Mouse (Mus musculus) mesoderm, embryonic 11.5 days (tissue): Measurements from ENCODE around the gene Mgll.
A peak's percentile ranks its signal among the peaks of the same experiment; 100 is the strongest.

Source experiments
- DNase-seq: peaks from one replicate; pipeline ENCODE4 v3.0.0-alpha.2; 2012; ENCODE audit warnings: low read depth, low spot score

Mgll gene

DNA sequence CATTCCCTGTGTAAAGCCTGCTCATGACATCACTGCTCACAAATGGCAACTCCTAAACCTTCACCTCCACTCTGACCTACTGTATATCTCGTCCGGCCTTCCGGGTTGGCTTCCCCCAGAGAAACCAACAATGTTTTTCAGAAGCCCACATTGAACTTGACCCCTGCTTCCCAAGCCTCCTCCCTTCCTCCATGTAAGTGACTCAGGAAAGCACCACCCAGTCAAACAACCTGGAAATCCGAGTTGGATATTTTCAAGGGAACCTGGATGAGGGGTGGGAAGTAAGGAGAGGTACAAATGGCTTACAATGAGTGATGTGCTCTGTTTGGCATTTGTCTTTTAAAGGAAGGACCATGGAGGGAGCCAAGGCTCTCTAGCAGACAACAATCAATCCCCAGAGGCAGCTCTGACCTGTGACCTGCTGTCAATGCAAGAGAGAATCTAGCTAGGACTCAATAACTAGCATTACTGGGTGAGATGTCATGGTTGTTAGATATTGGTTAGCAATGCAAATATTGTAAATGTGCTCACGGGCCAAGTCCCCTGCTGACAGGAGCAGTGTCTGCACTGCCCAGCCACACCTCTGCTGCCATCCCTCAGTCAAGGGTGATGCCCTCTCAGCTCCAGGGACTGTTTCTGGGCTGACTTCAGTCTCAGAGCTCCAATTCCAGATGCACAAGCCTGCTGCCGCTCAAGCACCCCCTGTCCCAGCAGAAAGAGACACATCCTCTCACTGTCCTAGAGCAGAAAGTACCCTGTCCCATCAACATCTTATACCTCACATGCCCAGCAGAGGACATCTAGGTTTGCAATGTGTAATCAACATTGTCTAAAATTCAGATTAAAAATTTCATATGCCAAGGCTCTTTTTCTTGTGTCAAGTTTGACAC is 6.8 kb upstream of the Mgll start:
- no peak for DNase-seq

DNA sequence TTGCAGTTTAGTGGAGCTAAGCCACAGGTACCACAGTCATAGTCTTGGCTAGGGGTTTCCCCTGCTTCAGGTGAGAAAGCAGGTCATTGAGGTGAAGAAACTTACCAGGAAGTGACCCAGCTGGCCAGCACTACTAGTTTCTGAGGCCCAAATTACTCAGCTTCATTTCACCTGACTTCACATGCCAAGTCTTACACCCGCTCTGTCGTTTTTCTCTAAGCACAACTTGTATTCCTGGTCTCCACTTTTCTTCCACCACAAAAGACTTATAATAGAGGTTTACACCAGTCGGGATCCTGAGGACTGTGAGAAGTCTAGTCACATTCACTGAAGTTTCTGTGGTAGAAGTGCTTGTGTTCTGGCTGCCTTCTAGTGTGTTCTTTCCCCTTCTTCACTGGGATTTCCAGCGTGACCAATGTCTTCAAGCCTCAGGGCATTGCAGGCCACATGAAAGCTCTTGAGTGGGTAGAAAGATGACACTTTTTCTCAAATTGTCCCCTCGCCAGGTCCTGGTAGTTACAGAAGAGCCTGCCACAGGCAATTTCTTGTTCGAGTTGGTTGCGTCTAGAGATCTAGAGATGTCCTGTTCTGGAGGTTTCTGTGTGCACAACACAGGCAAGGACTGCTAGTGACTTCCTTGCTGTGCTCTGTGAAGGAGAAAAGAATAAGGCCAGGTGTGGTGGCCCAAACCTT is 6.0 kb upstream of the Mgll start:
- no peak for DNase-seq

DNA sequence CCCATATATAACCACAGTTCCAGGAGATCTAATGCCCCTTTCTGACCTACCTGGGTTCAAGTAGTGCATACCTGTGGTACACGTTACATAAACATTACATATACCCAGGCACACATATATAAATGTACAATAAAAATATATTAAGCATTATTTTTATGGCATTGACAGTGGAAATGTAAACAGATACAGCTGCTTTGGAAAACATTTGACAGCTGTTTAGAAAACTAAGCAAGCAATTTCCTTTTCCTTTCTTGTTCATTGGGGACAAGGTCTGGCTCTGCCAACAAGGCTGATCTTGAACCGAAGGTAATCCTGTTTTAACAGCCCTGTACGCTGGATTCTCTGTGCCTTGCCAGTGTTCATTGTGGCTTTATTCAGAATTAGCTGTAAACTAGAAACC is 3.2 kb upstream of the Mgll start:
- no peak for DNase-seq

GRCm38 (mm10) chr6:88722906-88723305 is 1.3 kb upstream of the Mgll start:
- no peak for DNase-seq

DNA sequence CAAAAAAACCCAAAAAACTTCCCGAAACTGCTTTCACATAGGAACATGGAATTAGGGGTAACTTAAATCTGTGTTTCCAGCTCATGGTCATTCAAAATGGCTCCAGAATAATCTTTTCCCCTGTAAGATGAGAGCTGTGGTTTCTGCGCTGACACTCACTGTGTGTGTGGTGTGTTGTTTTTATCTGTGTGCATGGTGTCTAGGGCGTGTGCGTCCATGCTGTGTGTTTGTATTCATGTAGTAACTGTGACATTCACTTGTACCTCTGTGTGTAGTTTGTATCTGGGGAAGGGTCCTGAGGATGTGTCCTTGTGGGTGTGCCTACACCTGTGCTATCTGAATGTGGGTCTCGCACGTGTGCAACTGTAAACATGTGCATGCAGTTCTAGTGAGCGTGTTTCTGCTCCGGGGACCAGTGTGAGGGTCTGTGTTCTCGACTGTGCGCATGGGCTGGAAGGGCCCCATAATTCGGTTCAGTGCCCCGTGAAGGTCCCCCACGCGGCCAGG is 353 bp upstream of the Mgll start:
- DNase-seq = no peak

DNA sequence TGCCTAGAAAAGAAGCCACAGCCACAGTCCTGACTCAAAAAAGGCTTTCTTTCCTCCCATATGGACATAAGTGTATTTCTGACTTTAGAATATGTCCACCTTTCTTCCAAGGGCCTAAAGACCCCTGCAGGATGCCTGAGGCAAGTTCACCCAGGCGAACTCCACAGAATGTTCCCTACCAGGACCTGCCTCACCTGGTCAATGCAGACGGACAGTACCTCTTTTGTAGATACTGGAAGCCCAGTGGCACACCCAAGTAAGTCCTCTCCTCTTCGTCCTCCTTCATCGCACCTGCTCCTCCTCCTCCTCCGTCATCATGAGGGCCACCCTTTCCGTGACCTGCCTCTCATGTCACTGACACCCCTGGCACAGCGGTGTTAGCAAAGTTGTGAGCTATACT is 1.4 kb downstream of the Mgll start:
- peak; percentile 33 for DNase-seq

GRCm38 (mm10) chr6:88726252-88727211 is 2.3 kb downstream of the Mgll start:
- no peak for DNase-seq

GRCm38 (mm10) chr6:88727490-88727889 is 3.3 kb downstream of the Mgll start:
- no peak for DNase-seq

DNA sequence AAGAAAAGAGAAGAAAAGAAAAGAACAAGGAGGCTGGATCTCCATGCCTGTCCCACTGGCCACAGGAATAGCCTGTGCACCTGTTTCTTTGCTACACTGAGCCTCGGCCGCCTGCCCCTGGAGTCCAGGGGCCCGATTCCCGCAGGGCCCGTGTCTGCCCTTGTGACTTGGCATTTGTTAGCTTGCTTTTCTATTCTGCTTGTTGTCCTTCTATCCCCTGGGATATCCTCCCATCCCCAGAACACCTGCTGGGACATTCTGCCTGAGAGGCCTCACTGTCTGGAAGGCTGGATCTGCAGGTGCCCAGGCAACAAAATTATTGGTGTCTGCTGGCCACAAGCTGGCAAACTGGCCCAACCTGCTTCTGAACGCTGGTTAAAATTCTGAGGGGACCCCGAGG is 3.8 kb downstream of the Mgll start:
- DNase-seq = no peak

GRCm38 (mm10) chr6:88728515-88728914 is 4.3 kb downstream of the Mgll start:
- no peak for DNase-seq

GRCm38 (mm10) chr6:88731211-88731751 is 7.1 kb downstream of the Mgll start:
- no peak for DNase-seq

DNA sequence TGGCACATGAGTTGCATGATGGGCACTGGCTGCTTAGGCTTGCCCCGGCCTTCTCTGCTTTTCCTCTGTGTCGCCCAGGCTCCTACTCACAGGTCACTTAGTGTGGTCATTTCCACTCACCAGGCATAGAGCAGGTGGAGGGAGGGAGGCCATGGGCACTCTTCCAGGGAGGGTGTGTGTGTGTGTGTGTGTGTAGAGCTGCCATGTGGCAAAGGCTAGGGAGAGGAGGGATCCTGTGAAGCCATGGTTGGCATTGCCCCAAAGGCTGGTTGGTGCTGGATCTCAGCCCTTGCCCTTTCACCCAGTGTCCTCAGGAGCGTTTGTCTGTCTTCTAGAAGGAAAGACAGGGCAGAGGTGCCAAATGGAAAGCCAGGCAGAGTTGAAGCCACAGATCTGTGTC is 7.8 kb downstream of the Mgll start:
- no peak for DNase-seq

DNA sequence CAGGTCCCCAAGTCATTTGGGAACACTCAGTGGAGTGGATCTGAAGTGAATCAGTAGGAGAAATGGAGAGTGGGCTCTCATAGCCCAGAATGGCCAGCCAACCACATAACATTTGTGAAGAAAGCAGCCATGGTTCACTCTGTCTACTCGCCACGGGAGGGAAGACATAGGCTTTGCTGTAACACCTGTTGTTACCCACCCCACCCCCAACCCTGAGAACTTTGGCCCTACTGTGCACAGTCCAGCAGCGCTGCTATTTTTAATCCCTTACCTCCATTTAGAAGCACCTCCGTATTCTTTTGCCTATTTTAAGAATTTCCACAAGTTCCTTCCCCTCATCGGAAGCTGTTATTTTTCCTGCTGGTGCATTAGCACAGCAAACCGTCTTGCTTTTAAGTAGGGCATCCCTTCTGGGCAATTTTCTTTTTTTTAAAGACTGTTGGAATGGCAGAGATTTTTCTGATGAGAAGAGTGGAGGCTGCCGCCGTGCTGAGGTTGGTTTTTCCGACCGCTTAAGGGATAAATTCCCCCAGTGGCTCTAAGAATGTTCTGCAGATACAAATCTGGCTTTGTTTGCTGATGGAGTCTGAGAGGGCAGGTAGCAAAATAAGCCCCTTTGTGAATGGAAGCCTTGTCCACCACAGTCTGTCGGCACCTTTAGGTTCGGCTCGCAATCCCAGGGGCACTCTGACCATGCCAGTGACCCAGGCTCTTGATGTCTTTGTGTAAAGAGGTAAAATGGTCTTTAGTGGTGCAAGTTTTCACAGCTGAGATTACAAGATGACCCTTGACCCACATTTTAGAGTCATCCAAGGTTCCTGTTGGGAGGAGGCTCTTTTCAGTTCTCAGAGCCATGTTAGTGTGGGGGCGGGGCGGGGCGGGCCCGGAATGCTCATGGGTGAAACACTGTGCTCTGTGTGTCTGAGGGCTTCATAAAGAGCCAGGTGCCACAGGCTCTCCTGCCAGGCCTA is 8.7 kb downstream of the Mgll start:
- DNase-seq = peak; percentile 50

DNA sequence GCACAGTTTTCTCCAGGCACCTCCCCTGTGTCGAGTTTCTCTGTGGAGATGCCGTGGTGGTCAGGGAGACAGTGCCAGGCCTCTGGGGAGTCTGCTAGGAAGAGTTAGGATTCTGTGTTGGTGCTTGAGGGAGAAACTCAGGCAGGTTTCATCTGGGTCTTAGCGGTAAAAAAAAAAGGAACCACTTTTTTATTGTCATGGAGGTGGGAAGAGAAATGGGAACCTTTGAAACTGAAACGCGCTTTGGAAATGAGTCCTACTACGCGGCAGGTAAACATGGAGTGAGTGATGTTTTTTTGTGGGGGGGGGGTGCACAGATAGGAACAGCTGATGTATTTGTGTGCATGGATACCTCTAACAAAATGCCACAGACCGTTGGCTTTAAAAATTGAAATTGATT is 12.1 kb downstream of the Mgll start:
- no peak for DNase-seq

- no peak for DNase-seq
Measured at GRCm38 (mm10) chr6:88736741-88737508, 12.7 kb downstream of the Mgll start.

- no peak for DNase-seq
Measured at GRCm38 (mm10) chr6:88737509-88737888, 13.3 kb downstream of the Mgll start.

GRCm38 (mm10) chr6:88741041-88741440 is 16.8 kb downstream of the Mgll start:
- DNase-seq = no peak

GRCm38 (mm10) chr6:88741791-88742190 is 17.6 kb downstream of the Mgll start:
- DNase-seq = no peak

GRCm38 (mm10) chr6:88742286-88743011 is 18.2 kb downstream of the Mgll start:
- DNase-seq = no peak
